15 mouse cellular contexts compared by ENCODE assay signal in genomic region chr12:76328567-76329354, GRCm38 (mm10). TPM values are rescaled to one million over a fixed set of nuclear protein-coding genes. Genes with fewer than 3 reads are reported as not detected.
DNase-seq lines count a peak whose midpoint lies in the region; ATAC-seq and TF ChIP-seq lines count a peak whose summit lies in the region.
"Had no signal": no experiment of that assay in that cellular context is flagged by ENCODE, and none has a peak within 500 bp of the region (broad histone marks: within the 10 kb centered on the region; RNA-seq: fewer than 3 reads in every experiment).

No protein-coding gene starts in this region.

- DNase-seq in liver = no peak
- peak; percentile 17 to 21 for DNase-seq in B cell, adult 2 months
- DNase-seq in natural killer cell, adult 2 months (ENCODE audit: low spot score in 2 of 2) = peak; percentile 26 to 29
- no peak for DNase-seq in forebrain, postnatal 0 days
- DNase-seq: cerebellum, adult 9-11 months; embryo, embryonic 11 days; heart, postnatal 4 days; kidney, adult 18-20 months; kidney, postnatal 10 days; lung, embryonic 14.5 days; thymus, postnatal 14 days had no signal

- TF ChIP-seq CTCF in forebrain, postnatal 0 days (IDR thresholded peaks at IDR 0.05; ENCODE audit: low read depth) = no peak

- 65% methylated on average over 6 of the region's 6 CpGs for WGBS in liver, embryonic 12.5 days (ENCODE audit: insufficient replicate concordance)
- WGBS in liver, embryonic 15.5 days (ENCODE audit: insufficient replicate concordance) = 58% methylated on average over 6 of the region's 6 CpGs
- 92% methylated on average over 6 of the region's 6 CpGs for whole genome bisulfite sequencing in forebrain, postnatal 0 days
- WGBS in midbrain, embryonic 15.5 days = 90% methylated on average over 6 of the region's 6 CpGs

- H3K9me3 ChIP-seq in liver, embryonic 12.5 days (replicated peaks) = no peaks in the 10 kb centered on the region
- H3K9me3 ChIP-seq in liver, embryonic 15.5 days (replicated peaks) = no peaks in the 10 kb centered on the region
- H3K9me3 ChIP-seq in forebrain, postnatal 0 days (ENCODE audit: low read length) = no peaks in the 10 kb centered on the region
- no peaks in the 10 kb centered on the region for H3K9me3 ChIP-seq in midbrain, embryonic 15.5 days

- no peak for ATAC-seq in liver, embryonic 12.5 days
- ATAC-seq in liver, embryonic 15.5 days (ENCODE audit: insufficient read depth) = no peak
- ATAC-seq in forebrain, postnatal 0 days = no peak
- no peak for ATAC-seq in midbrain, embryonic 15.5 days (replicated peaks)
- ATAC-seq: hindbrain, embryonic 16.5 days had no signal

- H3K4me2 ChIP-seq in liver, embryonic 12.5 days = no peak overlapping the region
- no peak overlapping the region for H3K4me2 ChIP-seq in liver, embryonic 15.5 days
- no peak overlapping the region for H3K4me2 ChIP-seq in forebrain, postnatal 0 days (ENCODE audit: low read depth)
- no peak overlapping the region for H3K4me2 ChIP-seq in midbrain, embryonic 15.5 days
- H3K4me2 ChIP-seq: lung, embryonic 14.5 days had no signal

- peaks cover 14% of the 10 kb centered on the region for H3K36me3 ChIP-seq in liver, embryonic 12.5 days
- no peaks in the 10 kb centered on the region for H3K36me3 ChIP-seq in liver, embryonic 15.5 days (replicated peaks)
- H3K36me3 ChIP-seq in forebrain, postnatal 0 days (ENCODE audit: insufficient read depth) = 0 out of 2 replicates have a peak, but pooled peaks cover 9% of the 10 kb centered on the region
- no peaks in the 10 kb centered on the region for H3K36me3 ChIP-seq in midbrain, embryonic 15.5 days (replicated peaks)

- peak overlapping the region; percentile 33 for H3K27ac ChIP-seq in liver, embryonic 12.5 days
- H3K27ac ChIP-seq in liver, embryonic 15.5 days (replicated peaks) = peak overlapping the region; percentile 33; the same call in 1 of the 2 replicates
- no peak overlapping the region for H3K27ac ChIP-seq in forebrain, postnatal 0 days (ENCODE audit: low read depth, low read length)
- H3K27ac ChIP-seq in midbrain, embryonic 15.5 days = no peak overlapping the region

- H3K4me3 ChIP-seq in liver, embryonic 12.5 days = no peak overlapping the region
- no peak overlapping the region for H3K4me3 ChIP-seq in liver, embryonic 15.5 days (replicated peaks)
- H3K4me3 ChIP-seq in forebrain, postnatal 0 days (ENCODE audit: low read depth, low read length) = no peak overlapping the region
- no peak overlapping the region for H3K4me3 ChIP-seq in midbrain, embryonic 15.5 days

- H3K4me1 ChIP-seq in liver, embryonic 12.5 days = peaks cover 13% of the 10 kb centered on the region
- peaks cover 12% of the 10 kb centered on the region for H3K4me1 ChIP-seq in liver, embryonic 15.5 days (replicated peaks)
- 0 out of 2 replicates have a peak, but pooled peaks cover 7% of the 10 kb centered on the region for H3K4me1 ChIP-seq in forebrain, postnatal 0 days (ENCODE audit: insufficient read depth)
- peaks cover 13% of the 10 kb centered on the region for H3K4me1 ChIP-seq in midbrain, embryonic 15.5 days

- no peak overlapping the region for H3K9ac ChIP-seq in liver, embryonic 12.5 days
- no peak overlapping the region for H3K9ac ChIP-seq in liver, embryonic 15.5 days
- no peak overlapping the region for H3K9ac ChIP-seq in forebrain, postnatal 0 days
- no peak overlapping the region for H3K9ac ChIP-seq in midbrain, embryonic 15.5 days
- H3K9ac ChIP-seq: lung, embryonic 14.5 days had no signal

- peaks cover 25% of the 10 kb centered on the region for H3K27me3 ChIP-seq in liver, embryonic 12.5 days (replicated peaks)
- H3K27me3 ChIP-seq in liver, embryonic 15.5 days = peaks cover 15% of the 10 kb centered on the region
- no peaks in the 10 kb centered on the region for H3K27me3 ChIP-seq in forebrain, postnatal 0 days (ENCODE audit: insufficient read depth, low read length)
- H3K27me3 ChIP-seq in midbrain, embryonic 15.5 days (replicated peaks) = no peaks in the 10 kb centered on the region

RNA-seq across cellular contexts. Expression of gene Akap5, which starts 4.1 kb away (rescaled TPM):
- 0.98 and 1.0 TPM in 2 replicates for polyA plus RNA-seq in liver, embryonic 12.5 days (2016; fragmentation: Nextera tagmentation; extraction: Ambion mirVana)
- polyA plus RNA-seq in liver, embryonic 15.5 days (2015; fragmentation: Nextera tagmentation; extraction: Ambion mirVana) = 0.17 and 0.25 TPM in 2 replicates
- total RNA-seq in forebrain, postnatal 0 days (2014; rRNA removed) = 18.9 and 24.7 TPM in 2 replicates
- polyA plus RNA-seq in forebrain, postnatal 0 days (2015; fragmentation: Nextera tagmentation; extraction: Ambion mirVana) = 5.3 and 11.0 TPM in 2 replicates
- polyA plus RNA-seq in midbrain, embryonic 15.5 days (2015; fragmentation: Nextera tagmentation; extraction: Ambion mirVana) = 9.8 and 10.3 TPM in 2 replicates

RNA-seq across cellular contexts. Expression of gene Zbtb25, which starts 40.6 kb away (rescaled TPM):
- polyA plus RNA-seq in liver, embryonic 12.5 days (2016; fragmentation: Nextera tagmentation; extraction: Ambion mirVana) = 10.3 and 10.8 TPM in 2 replicates
- polyA plus RNA-seq in liver, embryonic 15.5 days (2015; fragmentation: Nextera tagmentation; extraction: Ambion mirVana) = 5.1 and 6.1 TPM in 2 replicates
- total RNA-seq in forebrain, postnatal 0 days (2014; rRNA removed) = 15.0 and 25.8 TPM in 2 replicates
- 13.0 and 13.2 TPM in 2 replicates for polyA plus RNA-seq in forebrain, postnatal 0 days (2015; fragmentation: Nextera tagmentation; extraction: Ambion mirVana)
- polyA plus RNA-seq in midbrain, embryonic 15.5 days (2015; fragmentation: Nextera tagmentation; extraction: Ambion mirVana) = 14.6 and 15.1 TPM in 2 replicates

RNA-seq across cellular contexts. Expression of gene Zbtb1, which starts 41.3 kb away (rescaled TPM):
- polyA plus RNA-seq in liver, embryonic 12.5 days (2016; fragmentation: Nextera tagmentation; extraction: Ambion mirVana) = 7.3 and 8.2 TPM in 2 replicates
- 3.3 and 3.4 TPM in 2 replicates for polyA plus RNA-seq in liver, embryonic 15.5 days (2015; fragmentation: Nextera tagmentation; extraction: Ambion mirVana)
- total RNA-seq in forebrain, postnatal 0 days (2014; rRNA removed) = 3.1 and 3.5 TPM in 2 replicates
- polyA plus RNA-seq in forebrain, postnatal 0 days (2015; fragmentation: Nextera tagmentation; extraction: Ambion mirVana) = 1.5 and 2.0 TPM in 2 replicates
- polyA plus RNA-seq in midbrain, embryonic 15.5 days (2015; fragmentation: Nextera tagmentation; extraction: Ambion mirVana) = 3.4 and 3.5 TPM in 2 replicates

Comparison
In these comparisons a context has a peak if more than half of its experiments do, and no peak if none do; other contexts are left out.
1. H3K27ac ChIP-seq: peak in liver, embryonic 12.5 days (single experiment) and liver, embryonic 15.5 days (single experiment); none in forebrain, postnatal 0 days (single experiment) and midbrain, embryonic 15.5 days (single experiment).
2. DNase-seq: peak in B cell, adult 2 months (2 of 2) and natural killer cell, adult 2 months (2 of 2); none in liver (single experiment) and forebrain, postnatal 0 days (single experiment).